Comparison of ENCODE assay signal across 17 mouse cellular contexts in the genomic region with DNA sequence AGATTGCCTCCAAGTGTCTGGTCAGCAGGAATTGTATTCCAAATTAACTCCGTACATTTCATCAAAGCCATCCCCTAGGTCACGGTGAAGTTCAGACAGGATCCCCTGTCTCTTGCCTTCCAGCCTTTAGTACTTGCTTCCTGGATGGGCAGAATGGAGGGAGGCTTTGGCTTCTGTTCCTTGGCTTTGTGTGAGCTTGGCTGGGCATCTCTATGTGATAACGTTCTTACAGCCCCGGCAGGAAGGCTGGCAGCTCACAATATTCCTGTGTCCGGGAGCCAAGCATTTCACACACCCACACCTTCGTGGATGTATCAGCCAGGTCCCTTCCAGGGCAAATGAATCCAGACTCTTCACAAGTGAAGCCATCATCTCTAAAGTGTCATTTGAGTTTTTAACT. TPM values are rescaled to one million over a fixed set of nuclear protein-coding genes. Genes with fewer than 3 reads are reported as not detected.
DNase-seq lines count a peak whose midpoint lies in the region; ATAC-seq lines count a peak whose summit lies in the region.
"Had no signal": no experiment of that assay in that cellular context is flagged by ENCODE, and none has a peak within 500 bp of the region (broad histone marks: within the 10 kb centered on the region; RNA-seq: fewer than 3 reads in every experiment).

No protein-coding gene starts in this region.

- peak; percentile 41 for DNase-seq in forebrain, embryonic 11.5 days (ENCODE audit: low spot score)
- DNase-seq in forebrain, embryonic 14.5 days (ENCODE audit: low spot score) = no peak
- DNase-seq in cerebellum, adult 9-10 months = peak; percentile 35
- peak; percentile 64 to 69 for DNase-seq in cerebellum, postnatal 25 days
- DNase-seq in kidney, adult 18-20 months = no peak
- DNase-seq in retina, postnatal 1 day = no peak
- DNase-seq: forebrain, postnatal 0 days; gastrocnemius, adult 2 months; gastrocnemius, postnatal 36 days; heart, adult 2 months; kidney, adult 11 months had no signal

- no peaks in the 10 kb centered on the region for H3K36me3 ChIP-seq in forebrain, embryonic 11.5 days (ENCODE audit: control insufficient read depth, insufficient read depth, low read length)
- H3K36me3 ChIP-seq in forebrain, embryonic 14.5 days (ENCODE audit: control insufficient read depth, insufficient read depth, low read length) = no peaks in the 10 kb centered on the region
- H3K36me3 ChIP-seq: embryonic facial prominence, embryonic 12.5 days; forebrain, embryonic 12.5 days; heart, embryonic 15.5 days; hindbrain, embryonic 13.5 days had no signal

- no peak overlapping the region for H3K9ac ChIP-seq in forebrain, embryonic 11.5 days (ENCODE audit: low read length)
- H3K9ac ChIP-seq in forebrain, embryonic 14.5 days (ENCODE audit: low read length) = no peak overlapping the region
- H3K9ac ChIP-seq: embryonic facial prominence, embryonic 12.5 days; forebrain, embryonic 12.5 days; forebrain, postnatal 0 days; heart, embryonic 15.5 days; hindbrain, embryonic 13.5 days had no signal

- no peak overlapping the region for H3K27ac ChIP-seq in forebrain, embryonic 11.5 days (ENCODE audit: low read depth, low read length)
- no peak overlapping the region for H3K27ac ChIP-seq in forebrain, embryonic 14.5 days (ENCODE audit: low read depth, low read length)
- H3K27ac ChIP-seq: embryonic facial prominence, embryonic 12.5 days; forebrain, embryonic 12.5 days; gastrocnemius, adult 2 months; heart, adult 2 months; heart, embryonic 15.5 days; hindbrain, embryonic 13.5 days; hindbrain, postnatal 0 days had no signal

- H3K27me3 ChIP-seq in forebrain, embryonic 11.5 days (ENCODE audit: control insufficient read depth, insufficient read depth, low read length) = no peaks in the 10 kb centered on the region
- H3K27me3 ChIP-seq in forebrain, embryonic 14.5 days (replicated peaks; ENCODE audit: control insufficient read depth, insufficient read depth, low read length) = no peaks in the 10 kb centered on the region
- H3K27me3 ChIP-seq: embryonic facial prominence, embryonic 12.5 days had no signal

- WGBS in forebrain, embryonic 11.5 days = 79% methylated on average over 6 of the region's 6 CpGs
- WGBS in forebrain, embryonic 14.5 days = 73% methylated on average over 6 of the region's 6 CpGs

- no peak overlapping the region for H3K4me3 ChIP-seq in forebrain, embryonic 11.5 days (ENCODE audit: low read depth, low read length)
- H3K4me3 ChIP-seq in forebrain, embryonic 14.5 days (ENCODE audit: low read depth, low read length) = no peak overlapping the region
- H3K4me3 ChIP-seq: embryonic facial prominence, embryonic 12.5 days; forebrain, embryonic 12.5 days; gastrocnemius, adult 2 months; heart, adult 2 months; heart, embryonic 15.5 days; hindbrain, embryonic 13.5 days had no signal

- H3K4me2 ChIP-seq in forebrain, embryonic 11.5 days (ENCODE audit: low read depth, low read length, severe bottlenecking) = no peak overlapping the region
- H3K4me2 ChIP-seq in forebrain, embryonic 14.5 days (ENCODE audit: low read length) = no peak overlapping the region
- H3K4me2 ChIP-seq: embryonic facial prominence, embryonic 12.5 days; heart, embryonic 15.5 days had no signal

- ATAC-seq in forebrain, embryonic 11.5 days (replicated peaks; ENCODE audit: low FRiP score) = no peak
- no peak for ATAC-seq in forebrain, embryonic 14.5 days
- ATAC-seq in monocyte, adult 5-6 weeks (replicated peaks; ENCODE audit: insufficient number of reproducible peaks, low FRiP score, low TSS enrichment, poor library complexity, severe bottlenecking) = no peak

- H3K4me1 ChIP-seq in forebrain, embryonic 11.5 days (replicated peaks; ENCODE audit: control insufficient read depth, insufficient read depth, low read length) = peaks cover 3% of the 10 kb centered on the region; the same call in 1 of the 2 replicates
- H3K4me1 ChIP-seq in forebrain, embryonic 14.5 days (ENCODE audit: control insufficient read depth, insufficient read depth, low read length) = peaks cover 8% of the 10 kb centered on the region

- no peaks in the 10 kb centered on the region for H3K9me3 ChIP-seq in forebrain, embryonic 11.5 days (ENCODE audit: control insufficient read depth, low read length)
- no peaks in the 10 kb centered on the region for H3K9me3 ChIP-seq in forebrain, embryonic 14.5 days (replicated peaks; ENCODE audit: control insufficient read depth, low read length)
- H3K9me3 ChIP-seq: embryonic facial prominence, embryonic 12.5 days; forebrain, embryonic 12.5 days; heart, embryonic 15.5 days; hindbrain, embryonic 13.5 days had no signal

RNA-seq across cellular contexts. Expression of gene Sec16b, which starts 53.5 kb away (rescaled TPM):
- 0.68 and 0.91 TPM in 2 replicates for polyA plus RNA-seq in forebrain, embryonic 11.5 days (2014; fragmentation: Nextera tagmentation; extraction: Ambion mirVana)
- 0.53 and 0.64 TPM in 2 replicates for polyA plus RNA-seq in forebrain, embryonic 14.5 days (2014; fragmentation: Nextera tagmentation; extraction: Ambion mirVana)
- total RNA-seq in monocyte, adult 5-6 weeks (2017) = 0.10 to 0.11 TPM in 2 of 3 replicates, not detected in the other

Comparison
In these comparisons a context has a peak if more than half of its experiments do, and no peak if none do; other contexts are left out.
1. DNase-seq: peak in forebrain, embryonic 11.5 days (single experiment), cerebellum, adult 9-10 months (single experiment) and cerebellum, postnatal 25 days (2 of 2); none in forebrain, embryonic 14.5 days (single experiment), kidney, adult 18-20 months (single experiment) and retina, postnatal 1 day (single experiment).